Mouse (Mus musculus): ENCODE measurements at regions not wholly inside any gene's neighbourhood (a gene's known extent, or its start where the extent isn't known, plus 50 kb on each side); places are given as distances from the start of the nearest gene placed in this dataset.
"Not testable (repeated sequence)": the region's sequence is repeated elsewhere in the genome, so short reads cannot be mapped to it uniquely, and the experiment has no call there.

GRCm38 (mm10) chr9:85637274-85637673 is 111.9 kb downstream of the Ibtk start:
- DNase-seq, result no peak

- no peak for DNase-seq
Measured at GRCm38 (mm10) chr9:85636131-85636447, 113.0 kb downstream of the Ibtk start.

GRCm38 (mm10) chr9:85635438-85636130 is 113.5 kb downstream of the Ibtk start:
- DNase-seq, result no peak

- not testable (repeated sequence) for DNase-seq
Measured at GRCm38 (mm10) chr9:85634786-85635185, 114.3 kb downstream of the Ibtk start.

GRCm38 (mm10) chr9:85617972-85618371 is 131.2 kb downstream of the Ibtk start:
- DNase-seq, result no peak

GRCm38 (mm10) chr9:85617177-85617777 is 131.9 kb downstream of the Ibtk start:
- no peak for DNase-seq

GRCm38 (mm10) chr9:85616266-85616869 is 132.8 kb downstream of the Ibtk start:
- peak; percentile 43 for DNase-seq

- no peak for DNase-seq
Measured at GRCm38 (mm10) chr9:85609152-85609551, 140.0 kb downstream of the Ibtk start.

- DNase-seq, result peak; percentile 63
Measured at GRCm38 (mm10) chr9:85596959-85597358, 152.2 kb downstream of the Ibtk start.

GRCm38 (mm10) chr9:85593867-85594266 is 155.3 kb downstream of the Ibtk start:
- DNase-seq, result no peak

GRCm38 (mm10) chr9:85592639-85593038 is 156.5 kb downstream of the Ibtk start:
- no peak for DNase-seq

GRCm38 (mm10) chr9:85589210-85589609 is 159.9 kb downstream of the Ibtk start:
- DNase-seq, result no peak

- peak; percentile 58 for DNase-seq
Measured at GRCm38 (mm10) chr9:85588077-85588476, 161.1 kb downstream of the Ibtk start.

- DNase-seq, result no peak
Measured at GRCm38 (mm10) chr9:85581028-85581595, 168.0 kb downstream of the Ibtk start.

GRCm38 (mm10) chr9:85577812-85578211 is 171.3 kb downstream of the Ibtk start:
- no peak for DNase-seq

- no peak for DNase-seq
Measured at GRCm38 (mm10) chr9:85577338-85577737, 171.8 kb downstream of the Ibtk start.

- no peak for DNase-seq
Measured at GRCm38 (mm10) chr9:85568877-85569276, 180.3 kb downstream of the Ibtk start.

- DNase-seq, result peak; percentile 3
Measured at GRCm38 (mm10) chr9:85551871-85552270, 197.3 kb downstream of the Ibtk start.

- no peak for DNase-seq
Measured at GRCm38 (mm10) chr9:85550455-85550854, 198.7 kb downstream of the Ibtk start.

- DNase-seq, result peak; percentile 28
Measured at GRCm38 (mm10) chr9:85546226-85546625, 202.9 kb downstream of the Ibtk start.

GRCm38 (mm10) chr9:85545566-85545965 is 203.6 kb downstream of the Ibtk start:
- no peak for DNase-seq

GRCm38 (mm10) chr9:85538557-85538956 is 210.6 kb downstream of the Ibtk start:
- DNase-seq, result no peak

- no peak for DNase-seq
Measured at GRCm38 (mm10) chr9:85528421-85528820, 201.3 kb upstream of the Tent5a start.

- no peak for DNase-seq
Measured at GRCm38 (mm10) chr9:85524733-85525132, 197.6 kb upstream of the Tent5a start.

Data from adrenal gland, postnatal 10 days (tissue).